Mouse (Mus musculus) heart, adult 2 months (tissue): ENCODE data around the gene Unk. TPM values are rescaled to one million over a fixed set of nuclear protein-coding genes. Genes with fewer than 3 reads are reported as not detected.

Experiments used
- DNase-seq, 2 experiments: peaks; one replicate each; pipeline ENCODE4 v3.0.0; 2021
- H3K27ac ChIP-seq: fragments of 200-600 bp; 2 replicates; pipeline ENCODE4 v1.8.1; 2022
- H3K27me3 ChIP-seq: fragments of 200-500 bp; 2 replicates; pipeline ENCODE4 v1.6.1; 2012; ENCODE audit warnings: mild to moderate bottlenecking, low read length, inconsistent platforms, mixed read lengths; ENCODE audit not compliant: control insufficient read depth, insufficient read depth
- H3K36me3 ChIP-seq: fragments of 200-500 bp; 2 replicates; pipeline ENCODE4 v1.6.1; 2012; ENCODE audit warnings: low read length, inconsistent platforms; ENCODE audit not compliant: control insufficient read depth, insufficient read depth
- H3K4me1 ChIP-seq: fragments of 200-500 bp; 2 replicates; pipeline ENCODE4 v1.6.1; 2011; ENCODE audit warnings: low read length; ENCODE audit not compliant: control insufficient read depth, insufficient read depth
- H3K4me3 ChIP-seq: fragments of 200-600 bp; 2 replicates; pipeline ENCODE4 v1.8.1; 2022
- H3K79me2 ChIP-seq: fragments of 200-500 bp; replicated peaks from 2 replicates; pipeline ENCODE4 v1.6.1; 2012; ENCODE audit warnings: mild to moderate bottlenecking, inconsistent platforms, low read length, moderate library complexity, mixed read lengths; ENCODE audit not compliant: control insufficient read depth, insufficient read depth
- H3K9ac ChIP-seq: fragments of 200-500 bp; 2 replicates; pipeline ENCODE4 v1.6.1; 2012; ENCODE audit warnings: low read depth, mild to moderate bottlenecking, control low read depth, inconsistent platforms, low read length, mixed read lengths
- CTCF ChIP-seq: fragments of 200-600 bp; IDR thresholded peaks from 2 replicates; pipeline ENCODE4 v1.8.1; 2022; ENCODE audit warnings: antibody characterized with exemption, mild to moderate bottlenecking, moderate library complexity
- EP300 ChIP-seq: fragments of 200-500 bp; IDR thresholded peaks from 2 replicates; pipeline ENCODE4 v1.6.1; 2011; ENCODE audit warnings: low read depth, low read length, control low read depth; ENCODE audit not compliant: insufficient read depth
- POLR2A ChIP-seq: fragments of 200-500 bp; IDR thresholded peaks from 2 replicates; pipeline ENCODE4 v1.6.1; 2011; ENCODE audit warnings: mild to moderate bottlenecking, low read depth, low read length, control low read depth; ENCODE audit not compliant: insufficient read depth
- WGBS: fragments of 180-500 bp; shearing (Covaris S2); methylation state at CpG from one replicate; pipeline ENCODE4 v1.1.7; 2018; 5-methylcytosine and 5-hydroxymethylcytosine counted together
- intact Hi-C: fragments of 180-260 bp; cut with DNase I; formaldehyde crosslinking; loops from one replicate; pipeline ENCODE4 v1.15.1; 2025
- polyA plus RNA-seq: library from polyadenylated mRNA; depleted of rRNA; stranded (reverse); fragments of >200 nt; gene quantifications from 2 replicates; pipeline ENCODE4 v1.2.3, GENCODE M21; 2012
- total RNA-seq, 2 experiments: library from RNA; stranded (reverse); gene quantifications; 2 replicates each; pipeline ENCODE4 v1.2.3; 2021

The Unk gene
- total and polyA plus RNA-seq, 3 experiments: 7.1 to 16.5 (median 7.9) TPM

DNA sequence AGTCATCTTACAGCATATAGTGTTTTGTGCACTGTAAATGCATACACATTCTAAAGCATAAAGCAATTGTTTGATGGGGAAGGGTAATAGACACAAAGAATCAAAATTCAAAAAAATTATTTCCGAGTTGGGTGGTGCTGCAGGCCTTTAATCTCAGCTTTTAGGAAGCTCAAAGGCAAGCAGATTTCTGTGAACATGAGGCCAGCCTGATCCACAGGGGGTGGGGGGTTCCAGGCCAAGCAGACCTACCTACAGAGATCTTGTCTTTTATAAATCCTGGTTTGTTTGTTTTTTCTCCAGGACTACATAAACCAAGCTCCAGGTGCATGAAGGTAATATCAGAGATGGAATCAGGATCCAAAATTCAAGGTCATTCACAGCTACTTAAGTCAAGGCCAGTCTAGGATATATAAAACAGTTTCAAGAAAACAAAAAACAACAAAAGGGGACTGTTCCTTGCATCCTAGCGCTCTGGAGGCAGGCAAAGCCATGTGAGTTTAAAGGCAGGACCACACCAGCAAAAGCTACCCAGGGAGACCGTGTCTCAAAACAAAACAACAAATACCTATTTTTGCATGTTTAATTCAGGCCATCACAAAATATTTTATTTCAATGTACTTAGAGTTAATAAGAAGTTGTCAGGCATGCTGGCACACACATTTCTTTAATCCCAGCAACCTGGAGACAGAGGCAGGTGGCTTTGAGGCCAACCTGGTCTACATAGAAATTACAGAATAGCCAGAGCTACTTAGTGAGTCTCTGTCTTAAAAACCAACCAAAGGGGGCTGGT is 4.9 kb upstream of the Unk start:
- 91% methylated on average over 3 of the region's 3 CpGs for WGBS
- H3K9ac ChIP-seq: no peak overlapping the region
- no peak for TF ChIP-seq POLR2A
- no peak for TF ChIP-seq CTCF
- TF ChIP-seq EP300: no peak

DNA sequence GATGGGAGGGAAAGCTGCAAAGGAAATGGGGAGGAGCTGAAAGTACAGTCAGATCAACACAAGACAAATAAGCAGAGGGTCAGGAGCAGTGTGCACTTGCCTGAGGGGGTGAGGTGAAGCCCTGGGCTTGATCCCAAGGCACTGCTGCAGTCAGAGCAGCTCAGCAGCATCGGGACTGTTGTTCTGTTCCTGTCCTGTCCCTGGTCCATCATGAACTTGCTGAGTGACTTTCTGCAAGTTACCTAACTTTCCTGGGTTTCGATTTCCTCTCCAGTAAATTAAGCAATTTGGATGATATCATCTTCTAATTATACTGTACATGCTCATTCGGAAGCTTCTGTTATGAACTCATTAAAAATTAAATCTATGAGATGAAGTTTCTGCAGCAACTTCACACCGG is 2.4 kb upstream of the Unk start, which contains the start of gene H3f3b:
Gene H3f3b, minus strand, starts transcription at position 207 of the 400 bp plus-strand sequence.
- no peaks in the 10 kb centered on the region for H3K36me3 ChIP-seq
- peaks cover 11% of the 10 kb centered on the region for H3K4me1 ChIP-seq
- TF ChIP-seq CTCF (no peak), EP300 (no peak), POLR2A (peak; percentile 67)
- 43% methylated on average over 4 of the region's 4 CpGs for WGBS
- no peak for DNase-seq
- no peaks in the 10 kb centered on the region for H3K27me3 ChIP-seq
- intact Hi-C loops: no loop called here
- H3K4me3 ChIP-seq: 0 out of 2 replicates have a peak within 1 kb of the TSS, but pooled peaks have one; percentile 4
- H3K79me2 ChIP-seq: no peaks in the 10 kb centered on the region
- peak within 1 kb of the TSS; percentile 12; the same call in 1 of the 2 replicates for H3K9ac ChIP-seq
- peak within 1 kb of the TSS; percentile 39 for H3K27ac ChIP-seq

More for the DNA sequence above, 4.9 kb upstream of the Unk start:
- Histone ChIP-seq H3K4me1 (peaks cover 5% of the 10 kb centered on the region), H3K79me2 (no peaks in the 10 kb centered on the region), H3K27me3 (no peaks in the 10 kb centered on the region), H3K4me3 (no peak overlapping the region), H3K27ac (peak overlapping the region; percentile 23; the same call in 1 of the 2 replicates), H3K36me3 (peaks cover 15% of the 10 kb centered on the region)
- DNase-seq: no peak
- intact Hi-C loops: no loop called here

DNA sequence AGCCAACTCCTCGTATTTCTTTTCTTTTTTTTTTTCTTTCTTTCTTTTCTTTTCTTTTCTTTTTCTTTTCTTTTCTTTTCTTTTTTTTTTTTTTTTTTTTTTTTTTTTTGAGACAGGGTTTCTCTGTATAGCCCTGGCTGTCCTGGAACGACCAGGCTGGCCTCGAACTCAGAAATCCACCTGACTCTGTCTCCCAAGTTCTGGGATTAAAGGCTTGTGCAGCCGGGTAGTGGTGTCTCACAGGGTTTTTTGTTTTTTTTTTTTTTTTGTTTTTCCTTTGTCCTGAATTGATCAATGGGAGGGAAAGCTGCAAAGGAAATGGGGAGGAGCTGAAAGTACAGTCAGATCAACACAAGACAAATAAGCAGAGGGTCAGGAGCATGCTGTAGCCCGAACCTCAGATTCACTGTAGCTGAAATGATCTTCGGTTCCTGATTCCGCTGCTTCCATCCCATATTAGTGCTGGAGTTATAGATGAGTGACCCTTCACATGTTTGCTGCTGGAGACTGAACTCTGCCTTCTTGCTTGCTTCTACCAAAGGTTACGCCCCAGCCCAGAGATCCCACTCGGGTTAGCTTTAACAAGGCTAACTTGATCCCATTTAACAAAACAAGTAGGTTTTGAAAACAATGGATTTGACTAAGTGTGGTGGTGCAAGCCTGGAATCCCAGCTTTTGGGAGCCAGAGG is 1.8 kb upstream of the Unk start:
- no peak overlapping the region for H3K4me3 ChIP-seq
- no peak overlapping the region for H3K9ac ChIP-seq
- WGBS: 59% methylated on average over 9 of the region's 9 CpGs
- peaks cover under 1% of the 10 kb centered on the region; the same call in 1 of the 2 replicates for H3K79me2 ChIP-seq
- H3K27me3 ChIP-seq: no peaks in the 10 kb centered on the region
- peaks cover 11% of the 10 kb centered on the region for H3K4me1 ChIP-seq
- intact Hi-C loops: no loop called here
- TF ChIP-seq EP300 (no peak), POLR2A (no peak), CTCF (no peak)
- DNase-seq: no peak
- H3K36me3 ChIP-seq: no peaks in the 10 kb centered on the region
- H3K27ac ChIP-seq: peak overlapping the region; percentile 39

DNA sequence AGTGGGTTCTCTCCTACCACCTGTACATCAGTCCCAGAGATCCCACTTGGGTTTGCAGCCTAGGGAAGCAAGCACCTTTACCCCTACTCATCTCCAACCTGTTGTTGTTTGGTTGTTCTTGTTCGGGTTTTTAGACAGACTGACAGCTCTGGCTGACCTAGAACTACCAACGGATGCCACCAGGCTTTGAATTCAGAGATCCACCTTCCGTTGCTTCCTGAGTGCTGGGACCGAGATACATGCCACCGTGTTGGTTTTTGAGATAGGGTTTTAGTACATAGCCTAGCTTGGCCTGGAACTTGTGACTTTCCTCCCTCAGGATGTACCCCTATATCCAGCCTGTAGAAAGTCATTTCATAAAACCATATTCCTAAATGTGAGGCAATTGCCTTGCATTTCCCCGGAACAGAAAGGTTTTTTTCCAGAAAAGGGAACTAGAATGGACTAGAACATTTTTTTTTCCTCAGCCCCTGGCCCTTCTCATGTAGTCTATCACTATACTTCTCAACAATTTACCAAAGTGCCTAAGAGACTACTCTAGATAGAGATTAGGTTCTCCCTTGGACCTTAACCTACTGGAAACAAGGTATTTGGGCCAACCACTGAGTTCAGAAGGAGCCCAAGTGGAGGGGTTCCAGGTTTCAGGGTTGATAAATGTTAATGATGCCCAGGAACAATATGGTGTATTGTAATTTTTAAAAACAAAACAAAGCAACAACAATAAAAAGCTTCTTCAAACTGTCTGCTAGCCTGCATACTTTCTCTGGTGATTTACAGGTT is 846 bp upstream of the Unk start:
- peak overlapping the region; percentile 98 for H3K4me3 ChIP-seq
- peaks cover 11% of the 10 kb centered on the region for H3K4me1 ChIP-seq
- peak overlapping the region; percentile 99 for H3K27ac ChIP-seq
- DNase-seq: no peak
- no peaks in the 10 kb centered on the region for H3K27me3 ChIP-seq
- TF ChIP-seq POLR2A (no peak), CTCF (no peak), EP300 (no peak)
- peaks cover 2% of the 10 kb centered on the region; the same call in 1 of the 2 replicates for H3K79me2 ChIP-seq
- peak overlapping the region; percentile 47 for H3K9ac ChIP-seq
- intact Hi-C loops: no loop called here
- H3K36me3 ChIP-seq: no peaks in the 10 kb centered on the region
- 69% methylated on average over 6 of the region's 6 CpGs for WGBS

DNA sequence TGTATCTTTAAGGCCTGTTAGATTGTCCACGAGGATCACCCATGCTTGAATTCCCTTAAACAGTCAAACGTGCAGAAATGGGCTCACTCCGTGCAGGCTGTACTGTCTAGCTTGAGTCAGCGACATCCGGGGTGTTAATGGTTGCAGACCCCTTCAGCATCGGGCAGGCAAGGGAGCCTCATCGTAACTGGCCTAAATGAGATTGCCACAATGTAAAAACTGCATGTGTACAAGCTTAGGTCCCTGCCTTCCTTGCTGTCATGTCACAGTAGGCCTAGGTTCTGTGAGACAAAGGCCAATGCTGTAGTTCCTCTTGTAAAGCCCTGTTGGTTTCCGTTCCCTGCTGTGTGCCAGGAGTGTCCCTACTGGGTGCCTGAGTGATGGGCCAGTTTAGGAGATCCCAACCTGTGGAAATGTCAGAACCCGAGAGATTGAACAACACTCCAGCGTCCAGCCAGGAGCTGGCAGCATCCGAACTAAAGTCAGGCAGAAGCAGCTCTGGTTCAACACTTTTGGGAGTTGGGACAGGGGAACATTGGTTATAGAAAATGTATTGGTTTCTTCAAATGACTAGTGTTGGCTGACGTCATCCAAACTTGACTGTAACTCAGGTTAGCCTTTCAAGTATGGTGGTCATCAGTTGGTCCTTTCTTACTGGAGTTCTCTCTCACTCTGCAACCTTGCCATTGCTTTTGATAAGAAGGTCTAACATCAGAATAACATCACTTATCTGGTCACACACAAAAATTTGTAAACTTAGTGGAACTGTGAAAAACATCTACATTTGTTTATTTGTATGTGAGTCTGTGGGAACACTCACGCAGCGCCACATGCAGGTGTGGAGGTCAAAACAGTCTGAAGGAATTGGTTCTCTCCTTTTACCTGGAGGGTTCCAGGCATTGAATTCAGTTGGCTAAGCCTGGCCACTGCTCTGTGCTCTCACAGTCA is 1.1 kb downstream of the Unk start:
- Histone ChIP-seq H3K79me2 (peaks cover 6% of the 10 kb centered on the region), H3K36me3 (no peaks in the 10 kb centered on the region), H3K27me3 (no peaks in the 10 kb centered on the region), H3K27ac (peak overlapping the region; percentile 99), H3K9ac (peak overlapping the region; percentile 92), H3K4me3 (peak overlapping the region; percentile 98), H3K4me1 (peaks cover 11% of the 10 kb centered on the region)
- TF ChIP-seq EP300 (0 out of 2 replicates have a peak, but pooled peaks have one; percentile 9), POLR2A (no peak)
- DNase-seq: peak in 1 of 2 experiments; percentile 64
- intact Hi-C loops: loop anchor here (1.0 kb wide), 1 partner anchor 55 kb away; the partner anchor contains the start of gene Wbp2
- 21% methylated on average over 14 of the region's 14 CpGs for WGBS
